Mouse (Mus musculus) heart, embryonic 12.5 days (tissue): ENCODE data around the gene Scube1. TPM values are rescaled to one million over a fixed set of nuclear protein-coding genes. Genes with fewer than 3 reads are reported as not detected.

Experiments
- ATAC-seq: fragments of 200-750 bp; cut with Nextera tagmentation; 2 replicates; pipeline ENCODE4 v1.8.0; 2017; ENCODE audit warnings: moderate TSS enrichment, moderate library complexity; ENCODE audit not compliant: insufficient number of reproducible peaks, low FRiP score
- H3K27ac ChIP-seq: fragments of 300-500 bp; sonication (generic); 2 replicates; pipeline ENCODE4 v1.5.1; 2016; ENCODE audit warnings: mild to moderate bottlenecking, moderate library complexity; ENCODE audit not compliant: poor library complexity, severe bottlenecking
- H3K27me3 ChIP-seq: fragments of 300-500 bp; sonication (generic); replicated peaks from 2 replicates; pipeline ENCODE4 v1.6.1; 2016; ENCODE audit warnings: mild to moderate bottlenecking, moderate library complexity
- H3K36me3 ChIP-seq: fragments of 300-500 bp; sonication (generic); 2 replicates; pipeline ENCODE4 v1.6.1; 2016; ENCODE audit warnings: mild to moderate bottlenecking, moderate library complexity
- H3K4me1 ChIP-seq: fragments of 300-500 bp; sonication (generic); replicated peaks from 2 replicates; pipeline ENCODE4 v1.6.1; 2016; ENCODE audit warnings: mild to moderate bottlenecking
- H3K4me2 ChIP-seq: fragments of 300-500 bp; sonication (generic); 2 replicates; pipeline ENCODE4 v1.6.1; 2016; ENCODE audit warnings: mild to moderate bottlenecking, moderate library complexity
- H3K4me3 ChIP-seq: fragments of 300-500 bp; sonication (generic); 2 replicates; pipeline ENCODE4 v1.5.1; 2016; ENCODE audit warnings: mild to moderate bottlenecking
- H3K9ac ChIP-seq: fragments of 300-500 bp; sonication (generic); 2 replicates; pipeline ENCODE4 v1.6.1; 2016; ENCODE audit warnings: mild to moderate bottlenecking, moderate library complexity
- H3K9me3 ChIP-seq: fragments of 300-500 bp; sonication (generic); replicated peaks from 2 replicates; pipeline ENCODE4 v1.6.1; 2016; ENCODE audit warnings: mild to moderate bottlenecking, moderate library complexity
- WGBS: fragments of 180-500 bp; shearing (Covaris S2); methylation state at CpG from one replicate; pipeline ENCODE4 v1.1.7; 2016; 5-methylcytosine and 5-hydroxymethylcytosine counted together
- polyA plus RNA-seq: library from polyadenylated mRNA; unstranded; fragments of >200 nt; fragmentation: Nextera tagmentation; extraction: Ambion mirVana; gene quantifications from 2 replicates; pipeline ENCODE4 v1.2.1, GENCODE M21; 2016

The Scube1 gene
- polyA plus RNA-seq, 1 experiment from 2014 or later = 16.3 TPM

DNA sequence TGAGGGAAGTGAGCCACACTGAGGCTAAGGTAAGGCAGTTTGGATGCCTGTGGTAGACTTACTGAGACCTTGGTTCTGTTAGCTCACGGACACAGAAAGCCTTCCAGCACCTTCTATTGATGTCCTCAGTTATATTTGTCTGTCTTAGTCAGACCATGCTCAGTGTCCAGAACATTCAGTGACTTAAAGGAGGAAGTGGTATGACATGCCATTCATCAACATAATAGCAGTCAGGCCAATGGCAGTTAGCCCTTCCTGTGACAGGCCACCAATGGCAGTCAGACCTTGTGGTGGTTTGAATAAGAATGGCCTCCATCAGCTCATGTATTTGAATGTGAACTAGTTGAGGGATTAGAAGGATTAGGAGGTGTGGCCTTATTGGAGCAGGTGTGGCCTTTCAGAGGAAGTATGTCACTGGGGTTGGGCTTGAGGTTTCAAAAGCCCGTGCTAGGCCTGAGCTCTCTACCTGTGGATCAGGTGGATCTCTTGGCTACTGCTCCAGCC lies 98.6 kb downstream of the Scube1 start:
- no peaks in the 10 kb centered on the region for H3K4me1 ChIP-seq
- 87% methylated on average over 2 of the region's 2 CpGs for WGBS
- H3K9ac ChIP-seq = no peak overlapping the region
- H3K27me3 ChIP-seq = no peaks in the 10 kb centered on the region
- peaks cover 9% of the 10 kb centered on the region for H3K36me3 ChIP-seq
- no peak overlapping the region for H3K27ac ChIP-seq
- ATAC-seq = no peak
- no peak overlapping the region for H3K4me3 ChIP-seq
- H3K4me2 ChIP-seq = no peak overlapping the region
- peaks cover 5% of the 10 kb centered on the region for H3K9me3 ChIP-seq

DNA sequence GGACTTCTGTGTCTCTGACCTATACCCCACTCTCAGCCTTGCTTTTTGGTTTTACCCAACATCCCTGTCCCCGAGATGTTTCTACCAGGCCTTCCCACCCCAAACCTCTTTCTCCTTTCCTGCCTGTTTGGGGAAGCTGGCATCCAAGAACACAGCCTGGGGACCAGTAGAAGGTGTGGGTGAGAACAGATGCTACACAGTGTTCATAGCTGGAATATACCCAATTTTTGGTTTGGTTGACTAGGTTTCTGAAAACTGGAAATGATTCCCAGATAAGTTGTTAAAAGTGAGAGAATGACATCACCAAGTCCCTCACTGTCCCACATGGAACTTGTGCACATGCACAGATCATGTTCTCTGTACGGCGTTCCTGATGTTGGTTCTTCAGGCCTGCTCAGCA lies 109.6 kb downstream of the Scube1 start:
- H3K36me3 ChIP-seq = peaks cover 21% of the 10 kb centered on the region; the same call in 1 of the 2 replicates
- WGBS = 87% methylated on average over 3 of the region's 3 CpGs

DNA sequence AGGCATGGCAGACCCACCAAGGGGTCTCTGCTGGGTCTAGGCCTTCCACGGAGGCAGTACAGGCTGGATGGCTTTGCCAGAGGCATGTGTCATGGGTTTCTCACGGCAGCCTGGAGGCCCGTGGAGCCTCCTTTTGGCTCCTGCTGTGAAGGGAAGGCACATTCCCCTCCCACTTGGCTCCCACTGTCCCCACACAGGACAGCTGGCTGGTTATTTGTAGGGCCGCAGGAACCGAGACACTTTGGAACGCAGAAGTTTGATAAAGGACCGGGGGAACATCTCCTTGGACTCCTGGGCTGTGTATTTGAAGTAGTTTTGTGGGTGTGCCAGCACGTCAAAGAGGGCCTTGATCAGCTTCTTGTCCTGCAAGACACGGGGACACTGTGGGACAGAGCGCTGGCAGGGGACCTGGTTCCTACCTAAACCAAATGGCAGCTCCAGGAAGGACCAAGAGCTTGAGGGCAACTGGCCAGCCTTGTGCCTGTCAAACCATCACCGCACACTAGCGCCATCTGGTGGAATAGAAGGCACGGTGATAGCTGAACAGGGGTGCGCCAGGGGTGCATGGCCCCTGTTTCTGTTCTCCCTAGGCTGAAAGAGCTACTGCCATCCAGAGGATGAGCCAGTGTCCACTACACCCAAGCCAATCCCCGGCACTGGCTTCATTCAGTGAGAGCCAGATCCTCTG lies 117.6 kb downstream of the Scube1 start:
- Histone ChIP-seq H3K9ac (no peak overlapping the region; the same call in 1 of the 2 replicates), H3K9me3 (no peaks in the 10 kb centered on the region), H3K27me3 (peaks cover 6% of the 10 kb centered on the region; the same call in 1 of the 2 replicates), H3K4me3 (no peak overlapping the region), H3K27ac (no peak overlapping the region), H3K4me1 (peaks cover 7% of the 10 kb centered on the region; the same call in 1 of the 2 replicates), H3K4me2 (no peak overlapping the region), H3K36me3 (peaks cover 4% of the 10 kb centered on the region; the same call in 1 of the 2 replicates)
- ATAC-seq = no peak
- WGBS = 42% methylated on average over 15 of the region's 15 CpGs

More for the DNA sequence above, 109.6 kb downstream of the Scube1 start:
- H3K4me2 ChIP-seq = no peak overlapping the region
- H3K4me3 ChIP-seq = no peak overlapping the region
- H3K4me1 ChIP-seq = no peaks in the 10 kb centered on the region
- H3K27ac ChIP-seq = no peak overlapping the region
- ATAC-seq = no peak
- H3K9ac ChIP-seq = no peak overlapping the region
- H3K9me3 ChIP-seq = no peaks in the 10 kb centered on the region
- no peaks in the 10 kb centered on the region for H3K27me3 ChIP-seq

DNA sequence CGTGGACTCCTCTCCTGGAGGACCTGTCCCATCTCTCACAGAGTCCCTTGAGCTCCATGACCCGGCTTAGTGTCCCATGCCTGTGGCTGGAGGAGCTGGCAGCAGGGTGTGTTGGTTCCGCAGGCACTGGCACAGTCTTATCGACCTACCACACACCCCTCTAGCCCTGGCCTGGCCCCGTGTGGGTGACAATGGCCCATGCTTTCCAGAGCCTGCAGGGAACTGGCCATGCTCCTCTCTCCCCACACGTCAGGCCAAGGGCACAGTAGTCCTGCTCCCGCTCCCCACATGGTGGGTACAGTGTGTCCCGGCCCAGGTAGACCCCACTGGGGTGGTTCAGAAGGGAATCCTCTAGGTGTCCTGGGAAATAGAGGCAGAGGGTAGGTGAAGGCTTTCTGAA lies 118.1 kb downstream of the Scube1 start:
- no peak overlapping the region for H3K4me2 ChIP-seq
- no peak overlapping the region; the same call in 1 of the 2 replicates for H3K9ac ChIP-seq
- H3K9me3 ChIP-seq = no peaks in the 10 kb centered on the region
- 87% methylated on average over 8 of the region's 8 CpGs for WGBS
- no peaks in the 10 kb centered on the region for H3K36me3 ChIP-seq
- no peak for ATAC-seq
- no peak overlapping the region for H3K27ac ChIP-seq
- H3K4me3 ChIP-seq = no peak overlapping the region
- peaks cover 6% of the 10 kb centered on the region; the same call in 1 of the 2 replicates for H3K27me3 ChIP-seq
- H3K4me1 ChIP-seq = peaks cover 7% of the 10 kb centered on the region; the same call in 1 of the 2 replicates

DNA sequence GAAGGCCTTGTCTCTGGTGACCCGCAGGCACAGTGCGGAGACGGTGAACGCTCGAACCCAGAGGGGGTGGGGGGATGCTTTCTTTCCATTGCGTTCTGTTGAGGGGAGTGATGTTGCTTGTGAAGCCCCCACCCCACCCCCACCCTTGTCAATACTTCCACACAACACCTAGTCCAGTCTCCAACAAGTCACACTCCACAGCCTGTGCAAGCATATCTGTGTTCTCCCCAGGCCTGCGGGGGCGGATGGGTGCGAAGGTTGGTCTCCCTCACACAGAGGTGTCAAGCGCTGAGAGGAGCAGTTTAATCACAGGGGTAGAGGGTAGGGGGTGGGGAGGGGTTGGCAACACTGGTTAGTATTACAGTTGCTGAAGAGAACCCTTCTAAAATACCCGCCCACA lies 118.6 kb downstream of the Scube1 start:
- Histone ChIP-seq H3K4me2 (no peak overlapping the region), H3K27ac (no peak overlapping the region), H3K36me3 (no peaks in the 10 kb centered on the region), H3K27me3 (peaks cover 6% of the 10 kb centered on the region; the same call in 1 of the 2 replicates), H3K4me3 (no peak overlapping the region), H3K9me3 (no peaks in the 10 kb centered on the region), H3K9ac (no peak overlapping the region), H3K4me1 (peaks cover 7% of the 10 kb centered on the region; the same call in 1 of the 2 replicates)
- 73% methylated on average over 11 of the region's 11 CpGs for WGBS
- ATAC-seq = no peak

DNA sequence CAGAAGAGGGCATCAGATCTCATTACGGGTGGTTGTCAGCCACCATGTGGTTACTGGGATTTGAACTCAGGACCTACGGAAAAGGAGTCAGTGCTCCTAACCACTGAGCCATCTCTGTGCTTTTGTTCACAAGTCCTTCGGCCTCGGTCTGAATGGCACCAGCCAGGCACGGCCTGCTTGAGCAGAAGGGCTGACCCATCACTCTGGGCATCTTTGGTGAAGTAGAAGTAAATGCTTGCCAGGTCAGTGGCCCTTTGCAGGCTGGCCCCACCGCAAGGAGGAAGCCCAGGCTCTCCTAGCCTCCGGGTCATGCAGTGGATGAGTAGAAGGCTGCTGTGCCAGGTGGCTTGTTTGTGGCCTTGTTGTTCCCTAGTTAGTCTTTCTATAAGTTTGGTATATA lies 121.4 kb downstream of the Scube1 start:
- Histone ChIP-seq H3K4me3 (no peak overlapping the region), H3K36me3 (no peaks in the 10 kb centered on the region), H3K27ac (no peak overlapping the region), H3K27me3 (peaks cover 4% of the 10 kb centered on the region; the same call in 1 of the 2 replicates), H3K9me3 (no peaks in the 10 kb centered on the region), H3K4me2 (no peak overlapping the region), H3K4me1 (peaks cover 7% of the 10 kb centered on the region; the same call in 1 of the 2 replicates), H3K9ac (no peak overlapping the region)
- 91% methylated on average over 7 of the region's 7 CpGs for WGBS
- no peak for ATAC-seq

DNA sequence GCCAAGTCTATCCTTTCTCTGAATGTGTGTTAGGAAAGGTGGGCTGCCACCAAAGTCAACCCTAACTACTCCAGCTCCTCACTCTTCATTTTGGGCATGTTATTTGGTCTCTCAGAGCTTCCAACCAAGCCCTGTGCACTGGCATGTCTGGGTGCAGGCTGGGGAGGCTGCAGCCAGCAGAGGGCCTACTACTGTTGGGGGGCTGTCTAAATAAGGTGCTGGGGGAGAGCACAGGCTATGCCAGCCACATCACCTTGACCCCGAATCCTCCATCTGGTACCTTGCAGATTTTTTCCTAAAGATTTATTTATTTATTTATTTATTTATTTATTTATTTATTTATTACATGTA lies 121.8 kb downstream of the Scube1 start:
- no peaks in the 10 kb centered on the region for H3K27me3 ChIP-seq
- WGBS = 79% methylated on average over 1 of the region's 1 CpGs
- peaks cover 7% of the 10 kb centered on the region; the same call in 1 of the 2 replicates for H3K4me1 ChIP-seq
- H3K4me2 ChIP-seq = no peak overlapping the region
- ATAC-seq = no peak
- no peak overlapping the region for H3K9ac ChIP-seq
- H3K4me3 ChIP-seq = no peak overlapping the region
- H3K36me3 ChIP-seq = no peaks in the 10 kb centered on the region
- no peaks in the 10 kb centered on the region for H3K9me3 ChIP-seq
- H3K27ac ChIP-seq = no peak overlapping the region

DNA sequence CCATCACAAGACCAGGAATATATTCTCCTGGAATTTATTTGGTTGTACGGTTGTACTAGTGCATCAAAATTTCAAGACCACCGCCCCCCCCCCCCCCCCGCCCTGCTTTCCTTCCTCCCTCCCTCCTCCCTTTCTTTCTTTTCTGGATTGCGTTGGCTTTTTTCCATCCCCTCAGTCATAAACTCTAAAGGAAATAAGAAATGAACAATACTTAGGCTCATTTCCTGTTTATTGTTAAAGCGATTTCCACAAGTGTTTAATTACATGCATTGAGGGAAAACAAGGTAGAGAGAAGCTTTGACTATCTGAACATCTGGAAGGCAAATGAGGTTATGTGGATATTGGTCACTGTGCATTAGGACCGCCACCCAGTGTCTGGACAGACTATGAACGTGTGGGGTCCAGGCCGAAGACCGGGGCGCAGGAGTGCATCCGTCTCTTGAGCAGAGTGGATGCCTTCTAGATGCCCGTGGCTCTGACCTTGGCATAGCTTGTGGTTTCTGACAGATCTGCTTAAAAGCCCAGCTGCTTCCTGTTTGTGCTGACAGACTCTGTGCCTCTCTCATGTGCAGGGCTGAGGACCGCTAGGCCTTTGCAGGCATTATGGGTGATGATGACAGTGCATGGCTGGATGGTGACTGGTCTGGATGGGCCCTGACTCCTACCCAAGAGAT lies 122.3 kb downstream of the Scube1 start:
- Histone ChIP-seq H3K36me3 (no peaks in the 10 kb centered on the region), H3K4me1 (peaks cover 7% of the 10 kb centered on the region; the same call in 1 of the 2 replicates), H3K4me2 (no peak overlapping the region), H3K27ac (no peak overlapping the region), H3K4me3 (no peak overlapping the region), H3K27me3 (no peaks in the 10 kb centered on the region), H3K9me3 (no peaks in the 10 kb centered on the region), H3K9ac (no peak overlapping the region)
- 80% methylated on average over 13 of the region's 13 CpGs for WGBS
- ATAC-seq = no peak

DNA sequence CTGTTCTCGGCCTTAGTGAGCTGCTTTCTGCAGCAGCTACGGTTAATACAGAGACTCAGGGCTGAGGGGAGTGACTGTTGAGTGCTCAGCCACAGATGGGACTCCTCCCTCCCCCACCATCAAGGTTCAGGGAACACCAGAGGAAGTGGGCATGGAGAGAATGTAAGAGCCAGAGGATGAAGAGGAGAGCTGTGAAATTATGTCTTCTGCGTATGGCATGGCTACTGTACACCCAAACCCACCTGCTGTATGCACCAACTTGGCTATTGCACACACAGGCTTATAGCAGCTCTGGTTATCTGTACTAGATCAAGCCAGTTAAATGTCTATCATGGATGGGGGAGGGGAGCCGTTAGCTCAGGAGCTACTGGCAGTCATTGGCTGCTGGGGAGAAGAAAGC lies 123.6 kb downstream of the Scube1 start:
- H3K4me3 ChIP-seq = no peak overlapping the region
- WGBS = 68% methylated on average over 4 of the region's 4 CpGs
- H3K27ac ChIP-seq = no peak overlapping the region
- H3K27me3 ChIP-seq = no peaks in the 10 kb centered on the region
- no peaks in the 10 kb centered on the region for H3K36me3 ChIP-seq
- no peak for ATAC-seq
- no peak overlapping the region for H3K9ac ChIP-seq
- no peaks in the 10 kb centered on the region for H3K9me3 ChIP-seq
- peaks cover 5% of the 10 kb centered on the region; the same call in 1 of the 2 replicates for H3K4me1 ChIP-seq
- no peak overlapping the region for H3K4me2 ChIP-seq

DNA sequence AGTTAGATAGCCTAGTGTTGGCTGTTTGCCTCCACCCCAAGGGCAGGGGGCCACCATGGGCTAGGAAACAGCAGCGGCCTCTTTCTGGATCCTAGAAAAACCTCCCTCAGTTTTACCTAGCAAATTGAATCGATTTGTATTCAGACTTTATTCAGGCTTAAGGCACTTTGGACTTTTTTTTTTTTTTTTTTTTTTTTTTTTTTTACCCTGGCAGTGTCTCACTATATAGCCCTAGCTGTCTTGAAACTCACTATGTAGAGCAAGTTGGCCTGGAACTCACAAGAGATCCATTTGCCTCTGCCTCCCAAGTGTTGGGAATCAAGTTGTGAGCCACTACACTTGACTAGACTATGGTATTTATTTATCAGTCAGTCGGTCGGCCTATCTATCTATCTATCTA lies 128.0 kb downstream of the Scube1 start:
- Histone ChIP-seq H3K4me3 (no peak overlapping the region), H3K4me1 (peaks cover 32% of the 10 kb centered on the region), H3K36me3 (no peaks in the 10 kb centered on the region), H3K27ac (no peak overlapping the region), H3K9ac (no peak overlapping the region), H3K4me2 (no peak overlapping the region), H3K27me3 (no peaks in the 10 kb centered on the region), H3K9me3 (no peaks in the 10 kb centered on the region)
- no peak for ATAC-seq
- WGBS = 83% methylated on average over 4 of the region's 4 CpGs

DNA sequence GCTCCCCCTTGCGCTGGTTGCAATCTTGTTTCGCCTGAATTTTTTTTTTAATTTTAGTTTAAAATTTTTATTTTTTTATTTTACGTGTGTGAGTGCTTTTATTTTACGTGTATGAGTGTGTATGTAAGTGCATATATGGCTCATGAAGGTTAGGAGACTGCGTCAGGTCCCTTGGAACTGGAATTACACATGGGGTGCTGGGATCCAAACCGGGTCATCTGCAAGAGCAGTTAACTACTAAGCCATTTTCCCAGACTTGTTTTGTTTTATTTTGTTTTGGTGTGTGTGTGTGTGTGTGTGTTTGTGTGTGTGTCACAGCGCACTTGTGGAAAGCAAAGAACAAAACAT lies 129.5 kb downstream of the Scube1 start:
- Histone ChIP-seq H3K36me3 (0 out of 2 replicates have a peak, but pooled peaks cover 6% of the 10 kb centered on the region), H3K27me3 (no peaks in the 10 kb centered on the region), H3K9ac (peak overlapping the region; percentile 91), H3K9me3 (no peaks in the 10 kb centered on the region), H3K4me3 (peak overlapping the region; percentile 91), H3K4me1 (peaks cover 40% of the 10 kb centered on the region), H3K4me2 (peak overlapping the region; percentile 91), H3K27ac (no peak overlapping the region)
- ATAC-seq = no peak
- WGBS = 36% methylated on average over 7 of the region's 7 CpGs
